Mouse (Mus musculus) retina, postnatal 1 day (tissue): Measurements from ENCODE around the gene Cnnm3.

ENCODE experiments used
- DNase-seq: peaks from one replicate; pipeline ENCODE4 v3.0.0-alpha.2; 2012

The Cnnm3 gene

GRCm38 (mm10) chr1:36538727-36539126, 27.1 kb downstream of the Cnnm3 start:
- no peak for DNase-seq

GRCm38 (mm10) chr1:36539186-36539585, 27.5 kb downstream of the Cnnm3 start, which contains the start of gene Gm42417:
Gm42417 (minus strand) TSS chr1:36539429.
- DNase-seq, result no peak

DNA sequence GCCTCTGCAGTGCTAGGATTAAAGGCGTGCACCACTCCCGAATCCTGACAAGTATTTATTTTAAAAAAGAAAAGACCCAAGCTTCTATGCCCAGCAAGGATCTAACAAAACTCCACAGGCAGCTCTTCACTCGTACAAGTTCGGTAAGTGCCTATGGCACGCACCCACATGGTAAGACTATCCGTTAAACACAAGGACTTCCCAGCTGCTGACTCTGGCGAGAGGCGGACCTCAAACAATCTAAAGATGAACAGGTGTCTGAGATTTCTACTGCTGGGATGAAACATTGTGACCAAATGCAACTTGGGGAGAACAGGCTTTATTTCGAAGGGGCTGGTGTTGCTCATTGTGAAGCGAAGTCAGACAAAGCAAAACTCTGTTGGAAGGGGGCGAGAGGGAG, 28.5 kb downstream of the Cnnm3 start:
- no peak for DNase-seq

DNA sequence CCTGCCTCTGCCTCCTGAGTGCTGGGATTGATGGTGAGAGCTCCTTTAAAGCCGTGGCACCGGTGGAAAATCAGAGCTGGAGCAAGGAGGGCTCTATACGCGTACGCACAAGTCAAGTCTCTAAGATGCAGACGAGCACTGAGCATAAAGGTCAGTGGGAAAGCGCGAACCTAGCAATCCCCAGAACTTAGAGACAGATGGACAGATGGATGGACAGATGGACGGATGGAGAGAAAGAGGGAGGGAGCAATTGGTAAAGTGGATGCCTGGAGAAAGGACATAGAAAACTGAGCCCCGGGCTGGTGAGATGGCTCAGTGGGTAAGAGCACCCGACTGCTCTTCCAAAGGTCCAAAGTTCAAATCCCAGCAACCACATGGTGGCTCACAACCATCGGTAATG, 29.1 kb downstream of the Cnnm3 start:
- DNase-seq, result no peak

GRCm38 (mm10) chr1:36541844-36542243, 30.2 kb downstream of the Cnnm3 start:
- no peak for DNase-seq

GRCm38 (mm10) chr1:36542925-36543324, 31.3 kb downstream of the Cnnm3 start:
- DNase-seq, result no peak

DNA sequence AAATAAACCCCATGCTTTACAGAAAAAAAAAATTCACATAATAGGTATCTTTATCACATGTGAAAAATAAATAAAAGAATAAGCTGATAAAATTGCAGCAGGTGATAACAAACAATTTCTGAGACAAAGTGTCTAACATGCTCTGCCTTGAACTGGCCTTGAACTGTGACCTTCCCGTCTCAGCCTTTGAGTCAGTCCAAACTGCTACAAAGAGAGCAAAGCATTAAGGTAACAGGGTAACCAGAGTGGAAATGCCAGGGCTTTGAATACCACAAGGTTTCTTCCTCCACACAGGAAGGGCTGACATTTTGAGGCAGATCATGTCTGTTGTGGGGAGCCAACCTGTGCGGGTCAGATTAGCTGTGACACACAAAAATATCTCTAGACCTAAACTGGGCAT, 33.7 kb downstream of the Cnnm3 start:
- DNase-seq, result no peak

DNA sequence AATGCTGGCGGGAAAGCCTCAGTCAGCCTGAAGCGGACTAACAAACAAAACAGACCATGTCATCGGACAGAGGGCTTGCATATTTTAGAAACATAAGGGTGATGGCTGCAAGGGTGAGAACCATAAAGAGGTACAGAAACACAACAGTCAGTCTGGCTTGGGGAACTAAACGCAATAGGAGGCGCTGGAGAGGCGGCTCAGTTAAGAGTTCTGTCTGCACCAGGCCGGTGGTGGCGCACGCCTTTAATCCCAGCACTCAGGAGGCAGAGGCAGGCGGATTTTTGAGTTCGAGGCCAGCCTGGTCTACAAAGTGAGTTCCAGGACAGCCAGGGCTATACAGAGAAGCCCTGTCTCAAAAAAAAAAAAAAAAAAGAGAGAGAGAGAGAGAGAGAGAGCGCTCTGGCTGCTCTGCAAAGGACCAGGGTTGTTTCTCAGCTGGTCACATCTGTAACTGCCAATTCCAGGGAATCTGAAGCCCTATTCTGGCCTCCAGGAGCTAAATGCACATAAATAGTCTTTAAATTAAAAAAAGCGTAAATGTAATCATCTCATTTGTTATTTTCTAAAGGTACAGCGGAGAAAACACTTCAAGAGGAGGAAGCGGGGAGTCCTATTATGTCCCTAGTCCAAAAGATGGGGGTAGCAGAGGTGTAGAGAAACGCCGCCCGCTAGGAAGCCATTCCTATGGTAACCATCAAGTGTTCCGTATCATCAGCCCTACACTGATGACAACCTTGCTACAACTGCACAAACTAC, 34.4 kb downstream of the Cnnm3 start:
- no peak for DNase-seq

GRCm38 (mm10) chr1:36546888-36547471, 35.3 kb downstream of the Cnnm3 start, which contains the start of gene Ankrd39:
Ankrd39 (minus strand) TSS chr1:36547445.
- peak; percentile 99 for DNase-seq

DNA sequence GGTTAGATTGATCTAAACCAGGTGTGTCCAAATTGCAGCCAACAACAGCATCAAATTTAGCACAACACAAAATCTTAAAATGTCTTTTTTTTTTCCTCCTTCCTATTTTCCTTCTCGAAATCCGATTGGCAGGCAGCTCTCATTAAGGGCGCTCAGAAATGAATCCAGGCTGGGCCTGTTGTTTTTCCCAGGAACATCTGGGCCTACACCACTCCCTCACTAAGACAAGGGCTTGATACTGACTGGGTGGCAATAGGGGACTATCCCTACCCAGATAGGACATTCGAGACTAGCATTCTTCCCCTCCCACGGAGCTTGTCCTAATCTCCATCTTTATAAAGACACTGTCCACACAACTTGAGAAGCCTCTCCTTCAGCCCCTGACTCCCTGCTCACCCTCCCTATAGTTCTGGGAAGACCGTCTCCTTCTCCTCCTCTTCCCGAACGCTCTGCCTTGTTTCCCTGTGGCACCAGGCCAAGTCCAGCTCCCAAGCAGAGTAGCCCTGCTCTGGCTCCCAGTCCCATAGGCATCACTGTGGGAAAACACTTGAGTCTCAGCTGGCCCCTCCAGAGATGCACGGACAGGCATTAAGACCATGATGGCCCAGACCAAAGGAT, 36.4 kb downstream of the Cnnm3 start:
- peak; percentile 33 for DNase-seq

DNA sequence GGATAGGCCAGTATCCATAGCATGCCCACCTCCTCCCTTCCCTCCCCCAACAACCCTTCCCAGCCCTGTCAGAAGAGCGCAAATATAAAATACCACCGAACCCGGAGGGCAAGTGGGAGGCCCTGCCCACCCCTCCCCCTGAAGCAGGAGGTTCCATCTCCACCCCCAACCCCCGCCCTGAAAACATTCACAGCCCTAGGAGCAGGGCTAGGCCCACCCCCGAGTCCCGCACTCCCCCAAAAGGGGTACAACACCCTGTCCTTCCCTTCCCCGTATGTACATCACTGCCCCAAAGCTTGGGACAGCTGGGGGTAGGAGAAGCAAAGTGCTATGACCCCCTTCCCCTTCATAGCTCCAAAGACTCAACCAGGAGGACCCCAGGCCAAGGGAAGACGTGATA, 37.1 kb downstream of the Cnnm3 start:
- no peak for DNase-seq

DNA sequence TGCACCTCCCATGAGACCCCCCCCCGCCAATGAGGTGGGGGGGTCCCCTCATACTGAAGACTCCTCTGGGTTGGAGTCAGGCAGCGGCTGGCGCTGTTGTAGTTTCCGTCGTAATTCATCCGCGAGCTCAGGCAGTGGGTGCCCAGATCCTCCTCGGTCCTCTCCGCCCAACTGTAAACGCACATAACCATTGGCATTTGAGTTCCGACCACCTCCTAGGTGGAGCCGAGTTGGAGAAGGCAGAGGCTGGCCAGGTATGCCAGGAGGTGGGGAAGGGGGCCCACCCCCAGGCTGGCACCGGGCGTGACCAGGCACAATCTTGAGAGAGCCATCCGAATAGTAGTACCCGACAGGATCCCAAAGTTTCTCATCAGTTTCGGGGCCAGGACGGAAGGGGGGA, 37.8 kb downstream of the Cnnm3 start:
- no peak for DNase-seq

DNA sequence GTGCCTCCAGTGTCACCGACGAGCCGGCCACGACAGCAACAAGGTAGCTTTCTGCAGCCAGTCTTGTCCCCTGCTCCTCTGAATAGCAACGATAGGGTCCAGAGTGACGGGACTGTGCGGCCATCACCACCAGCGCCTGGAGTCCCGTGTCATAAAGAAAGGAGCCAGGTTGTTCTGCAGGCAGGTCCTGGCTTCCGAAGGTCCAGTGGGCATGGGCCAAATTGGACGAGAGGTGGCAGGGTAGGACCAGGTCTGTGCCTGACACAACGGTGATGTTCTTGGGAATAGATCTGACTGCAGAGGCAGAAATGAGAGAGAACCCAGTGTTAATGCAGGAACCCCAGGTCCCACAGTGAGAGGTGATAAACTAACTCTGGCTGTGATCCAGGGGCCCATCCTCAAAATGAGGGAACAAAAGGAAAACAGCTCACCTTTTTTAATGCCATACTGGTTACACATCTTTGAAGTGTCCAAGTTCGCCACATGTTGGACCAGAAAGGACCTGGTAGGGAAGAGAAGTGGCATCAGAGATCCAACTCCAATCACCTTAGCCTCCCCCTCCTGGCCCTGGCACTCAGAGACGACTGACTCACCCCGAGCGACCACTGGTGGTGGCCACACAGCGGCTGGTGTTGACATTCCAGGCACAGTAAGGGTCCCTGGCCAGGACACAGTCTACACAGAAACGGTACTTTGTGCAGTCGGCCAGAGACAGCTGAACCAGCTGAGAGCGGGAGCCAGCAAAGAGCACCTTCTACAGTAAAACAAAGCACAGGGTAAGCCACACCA, 38.6 kb downstream of the Cnnm3 start:
- no peak for DNase-seq

DNA sequence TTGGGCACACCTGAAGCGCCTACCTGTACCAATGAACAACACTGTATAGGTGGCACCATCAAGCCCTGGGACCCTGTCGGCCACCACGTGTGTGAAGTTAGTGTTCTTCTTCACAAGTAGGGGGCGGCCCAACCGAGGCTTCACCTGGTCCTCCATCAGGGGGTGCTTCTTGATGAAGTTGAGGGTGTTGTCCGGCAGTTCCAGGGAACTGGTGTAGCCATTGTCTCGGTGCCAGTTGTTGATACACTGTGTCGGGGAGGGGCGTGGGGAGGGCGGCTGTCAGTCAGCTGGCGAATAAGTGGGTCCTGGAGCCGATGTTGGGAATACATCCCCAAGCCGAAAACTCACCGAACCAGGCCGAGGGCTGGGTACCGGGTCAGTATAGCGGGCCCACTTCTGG, 40.2 kb downstream of the Cnnm3 start:
- DNase-seq, result no peak

- DNase-seq, result no peak
Measured at GRCm38 (mm10) chr1:36552506-36552905, 40.8 kb downstream of the Cnnm3 start.

GRCm38 (mm10) chr1:36554633-36555399, 43.1 kb downstream of the Cnnm3 start:
- no peak for DNase-seq

DNA sequence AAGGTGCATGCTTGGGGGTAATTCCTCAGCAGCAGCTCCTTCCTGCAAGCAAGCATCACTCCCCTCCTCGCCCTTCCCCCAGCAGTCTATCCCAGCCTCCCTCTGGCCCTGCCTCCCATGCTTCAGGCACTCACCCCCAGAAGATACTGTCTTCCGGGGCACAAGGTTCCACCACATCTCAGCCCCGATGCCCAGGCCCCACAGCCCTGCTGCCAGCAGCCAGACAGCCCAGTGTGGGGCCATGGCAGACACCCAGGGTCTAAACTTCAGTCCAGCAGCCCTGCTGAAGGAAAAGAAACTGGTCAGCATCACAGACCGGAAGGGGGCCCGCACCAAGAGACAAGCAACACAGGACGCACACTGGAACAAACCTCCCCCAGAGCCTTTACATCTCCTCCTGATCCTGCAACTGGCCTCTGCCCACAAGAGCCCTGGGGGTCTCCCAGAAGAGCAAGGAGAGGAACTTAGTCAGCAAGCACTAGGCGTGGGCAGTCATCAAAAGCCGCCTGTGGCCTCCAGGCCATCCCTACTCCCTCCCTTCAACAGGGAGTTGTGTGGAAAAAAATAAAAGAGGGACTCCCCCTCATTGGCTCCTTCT, 44.2 kb downstream of the Cnnm3 start:
- DNase-seq, result no peak

DNA sequence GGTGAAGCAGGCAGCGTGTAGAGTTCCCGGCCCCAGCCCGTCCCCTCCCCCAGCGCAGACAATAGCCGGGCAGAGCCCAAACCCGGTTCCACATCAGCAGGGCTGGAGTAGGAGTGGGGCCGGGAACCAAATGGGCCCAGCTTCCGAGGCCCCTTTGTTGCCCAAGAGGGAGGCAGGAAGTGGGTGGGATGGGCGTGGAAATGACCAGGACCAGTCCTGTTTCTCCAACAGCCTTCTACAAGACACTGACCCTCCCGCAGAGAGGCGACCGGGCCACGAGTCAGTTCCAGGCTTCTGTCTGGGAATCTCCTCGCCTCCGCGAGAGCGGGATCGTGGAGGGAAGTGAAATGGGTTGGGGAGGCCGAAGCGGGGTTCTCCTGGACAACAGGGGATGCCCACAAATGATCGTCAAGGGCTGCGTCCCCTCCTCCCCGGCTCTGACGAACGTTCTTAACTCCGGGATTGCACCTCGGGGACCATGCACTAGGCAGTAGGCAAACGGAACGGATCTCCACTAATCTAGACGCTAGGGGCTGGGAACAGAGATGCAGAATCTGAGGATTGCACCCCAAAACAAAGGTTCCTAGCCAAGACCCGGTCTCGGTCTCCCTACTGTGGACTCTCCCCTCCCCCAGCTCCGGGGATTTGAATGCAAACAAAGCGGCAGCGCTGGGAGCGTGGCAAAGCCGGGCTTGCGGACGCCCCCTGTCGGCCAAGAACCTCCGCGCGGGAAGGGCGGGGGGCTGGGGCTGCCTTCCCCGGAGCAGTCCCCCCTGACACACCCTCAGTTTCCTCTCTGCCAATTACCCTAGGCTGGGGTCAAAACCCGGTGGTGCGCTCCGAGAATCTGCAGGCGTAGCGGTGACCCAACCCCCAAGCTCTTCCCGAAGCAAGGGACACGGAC, 45.1 kb downstream of the Cnnm3 start:
- DNase-seq, result peak; percentile 94

- DNase-seq, result peak; percentile 85
Measured at GRCm38 (mm10) chr1:36557457-36558011, 45.9 kb downstream of the Cnnm3 start.
